Mouse (Mus musculus) G1E (cell line): ENCODE data around the gene Myf5. TPM values are rescaled to one million over a fixed set of nuclear protein-coding genes. Genes with fewer than 3 reads are reported as not detected.

Experiments
- ATAC-seq: 2 replicates; pipeline ENCODE4 v1.8.0; 2016; ENCODE audit warnings: mild to moderate bottlenecking; ENCODE audit not compliant: insufficient number of reproducible peaks, poor library complexity, low FRiP score, severe bottlenecking; ENCODE audit errors: extremely low read depth
- DNase-seq: peaks from one replicate; pipeline ENCODE4 v3.0.0; 2012; ENCODE audit warnings: low spot score
- H3K27me3 ChIP-seq: 2 replicates; pipeline ENCODE4 v1.6.1; 2012; ENCODE audit warnings: mild to moderate bottlenecking, low read length, inconsistent platforms; ENCODE audit not compliant: insufficient read depth
- H3K36me3 ChIP-seq: replicated peaks from 2 replicates; pipeline ENCODE3; 2012; ENCODE audit warnings: mild to moderate bottlenecking, inconsistent platforms
- H3K4me1 ChIP-seq: 2 replicates; pipeline ENCODE4 v1.6.1; 2012; ENCODE audit warnings: low read depth, low read length, inconsistent platforms, mixed read lengths; ENCODE audit not compliant: insufficient read depth
- H3K4me3 ChIP-seq: 2 replicates; pipeline ENCODE4 v1.5.1; 2012; ENCODE audit warnings: low read depth, mild to moderate bottlenecking, inconsistent platforms, low read length, moderate library complexity, mixed read lengths
- H3K9me3 ChIP-seq: replicated peaks from 2 replicates; pipeline ENCODE4 v1.6.1; 2012; ENCODE audit warnings: inconsistent platforms
- CTCF ChIP-seq: IDR thresholded peaks from 2 replicates; pipeline ENCODE4 v1.5.1; 2012; ENCODE audit warnings: low read depth, low read length, inconsistent platforms, mixed read lengths
- GATA1 ChIP-seq: IDR thresholded peaks from 2 replicates; pipeline ENCODE4 v1.6.1; 2012; ENCODE audit warnings: borderline replicate concordance, low read length, inconsistent platforms, mixed read lengths
- GATA2 ChIP-seq: IDR thresholded peaks from 2 replicates; pipeline ENCODE4 v1.6.1; 2012; ENCODE audit warnings: low read depth, low read length, inconsistent platforms, borderline replicate concordance
- POLR2AphosphoS5 ChIP-seq: IDR thresholded peaks from 2 replicates; pipeline ENCODE4 v1.6.1; 2012; ENCODE audit warnings: low read depth, low read length, inconsistent platforms; ENCODE audit not compliant: insufficient replicate concordance
- TAL1 ChIP-seq: conservative IDR thresholded peaks from 2 replicates; pipeline ENCODE4 v1.6.1; 2012; ENCODE audit warnings: low read depth, low read length, inconsistent platforms, mixed read lengths
- polyA plus RNA-seq: library from polyadenylated mRNA; stranded (reverse); fragments of >175 nt; gene quantifications from 2 replicates; pipeline ENCODE4 v1.2.3, GENCODE M21; 2012
- total RNA-seq, 2 experiments: library from RNA; stranded (forward) in 1 of 2; stranded (reverse) in 1 of 2; fragments of 200-1000 nt in 1 of 2; fragments of >200 nt in 1 of 2; fragmentation: Nextera tagmentation in 1 of 2; gene quantifications; 2 replicates each; pipeline ENCODE4 v1.2.3; 2014 to 2017

Myf5 gene
- total and polyA plus RNA-seq, 3 experiments, result not detected

DNA sequence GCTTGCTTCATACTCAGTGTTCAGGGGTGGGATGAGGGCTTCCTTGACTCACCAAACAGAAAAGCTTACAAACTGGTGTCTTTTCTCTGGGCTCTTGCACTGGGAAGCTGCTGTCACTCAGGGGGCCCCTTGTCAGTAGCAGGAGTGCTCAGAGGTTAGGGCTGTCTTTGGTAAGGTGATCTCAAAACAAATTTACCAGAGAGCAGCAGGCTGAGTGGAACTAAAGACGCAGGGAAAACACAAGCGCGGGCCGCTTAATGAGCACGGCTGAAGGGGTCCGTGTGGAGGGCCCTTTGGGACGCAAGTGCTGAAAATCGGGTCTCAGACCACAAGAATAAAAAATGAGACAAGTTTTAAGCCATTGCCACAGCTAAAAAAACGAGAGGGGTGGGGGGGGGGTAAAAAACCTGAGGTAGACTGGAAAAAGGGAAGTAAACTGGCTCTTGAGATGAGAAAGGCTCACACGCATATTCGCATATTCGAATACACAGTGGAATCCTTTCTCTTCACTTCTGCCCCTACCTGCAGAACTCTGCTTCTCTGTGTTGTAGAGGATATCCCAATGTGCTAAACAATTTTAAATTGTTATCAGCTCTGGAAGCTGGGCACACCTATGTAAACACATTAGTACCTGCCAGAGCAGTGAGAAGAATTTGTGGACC, 2.9 kb upstream of the Myf5 start:
- peaks cover 3% of the 10 kb centered on the region; the same call in 1 of the 2 replicates for H3K27me3 ChIP-seq
- DNase-seq (no peak), ATAC-seq (no peak)
- TF ChIP-seq GATA1 (no peak), GATA2 (no peak), POLR2AphosphoS5 (no peak), TAL1 (no peak), CTCF (no peak)
- H3K9me3 ChIP-seq, result peaks cover 42% of the 10 kb centered on the region
- no peaks in the 10 kb centered on the region for H3K36me3 ChIP-seq
- H3K4me1 ChIP-seq, result no peaks in the 10 kb centered on the region
- no peak overlapping the region for H3K4me3 ChIP-seq

DNA sequence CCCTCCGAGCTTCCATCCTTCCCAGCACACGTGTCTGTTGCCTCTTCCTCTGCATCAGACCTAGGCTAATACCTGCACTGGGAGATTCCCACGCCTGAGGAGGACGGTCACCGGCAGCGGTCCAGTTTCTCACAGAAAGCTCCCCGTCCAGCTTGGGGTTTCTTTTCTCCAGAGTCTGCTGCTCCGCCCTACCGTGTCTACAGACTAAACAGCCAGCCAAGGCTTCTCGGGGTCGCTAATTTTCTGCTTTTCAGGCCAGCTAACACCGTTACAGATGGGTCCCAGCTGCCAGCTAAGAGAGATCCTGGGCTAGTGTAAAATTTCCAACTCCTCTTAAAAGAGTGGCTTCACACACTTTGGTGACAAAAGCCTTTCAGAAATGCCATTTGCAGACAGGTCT, 836 bp upstream of the Myf5 start:
- no peak overlapping the region for H3K4me3 ChIP-seq
- no peak for ATAC-seq
- peaks cover 3% of the 10 kb centered on the region; the same call in 1 of the 2 replicates for H3K27me3 ChIP-seq
- no peaks in the 10 kb centered on the region for H3K36me3 ChIP-seq
- no peak for DNase-seq
- no peaks in the 10 kb centered on the region for H3K4me1 ChIP-seq
- peaks cover 35% of the 10 kb centered on the region for H3K9me3 ChIP-seq
- TF ChIP-seq TAL1, result no peak
- TF ChIP-seq POLR2AphosphoS5, result no peak
- no peak for TF ChIP-seq CTCF
- no peak for TF ChIP-seq GATA1
- TF ChIP-seq GATA2, result no peak

- Histone ChIP-seq H3K36me3 (no peaks in the 10 kb centered on the region), H3K4me3 (no peak overlapping the region), H3K4me1 (no peaks in the 10 kb centered on the region), H3K9me3 (peaks cover 33% of the 10 kb centered on the region), H3K27me3 (peaks cover 3% of the 10 kb centered on the region; the same call in 1 of the 2 replicates)
- no peak for ATAC-seq
- TF ChIP-seq POLR2AphosphoS5 (no peak), GATA1 (no peak), TAL1 (no peak), CTCF (no peak), GATA2 (no peak)
- no peak for DNase-seq
Observed at GRCm38 (mm10) chr10:107484050-107484449, 1.9 kb downstream of the Myf5 start.

DNA sequence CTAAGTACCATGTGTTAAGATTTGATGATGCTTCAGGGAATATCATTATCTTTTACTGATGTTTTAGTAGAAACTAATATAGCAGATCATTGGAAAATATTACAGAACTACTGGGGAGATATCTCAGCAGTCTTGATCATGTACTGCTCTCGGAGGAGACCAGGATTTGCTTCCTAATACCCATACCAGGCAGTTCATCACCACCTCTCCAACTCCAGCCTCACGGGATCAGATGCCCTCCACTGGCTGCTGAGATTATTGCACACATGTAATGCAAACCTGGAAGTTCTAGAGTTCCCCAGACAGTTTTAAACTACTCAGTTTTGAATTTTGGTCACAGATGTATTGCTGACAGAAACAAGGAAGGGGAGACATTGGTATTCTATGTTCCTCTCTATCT, 12.4 kb downstream of the Myf5 start:
- no peak overlapping the region for H3K4me3 ChIP-seq
- H3K36me3 ChIP-seq, result no peaks in the 10 kb centered on the region
- no peak for DNase-seq
- TF ChIP-seq GATA2 (no peak), GATA1 (no peak), POLR2AphosphoS5 (no peak), TAL1 (no peak), CTCF (no peak)
- H3K4me1 ChIP-seq, result no peaks in the 10 kb centered on the region
- H3K9me3 ChIP-seq, result no peaks in the 10 kb centered on the region
- ATAC-seq, result no peak
- H3K27me3 ChIP-seq, result no peaks in the 10 kb centered on the region

GRCm38 (mm10) chr10:107471712-107472111, 14.2 kb downstream of the Myf5 start:
- Histone ChIP-seq H3K4me1 (no peaks in the 10 kb centered on the region), H3K9me3 (0 out of 2 replicates have a peak, but pooled peaks cover 3% of the 10 kb centered on the region), H3K4me3 (no peak overlapping the region), H3K36me3 (no peaks in the 10 kb centered on the region), H3K27me3 (no peaks in the 10 kb centered on the region)
- no peak for TF ChIP-seq POLR2AphosphoS5
- no peak for TF ChIP-seq CTCF
- TF ChIP-seq TAL1, result no peak
- TF ChIP-seq GATA1, result no peak
- no peak for TF ChIP-seq GATA2
- ATAC-seq (no peak), DNase-seq (no peak)

DNA sequence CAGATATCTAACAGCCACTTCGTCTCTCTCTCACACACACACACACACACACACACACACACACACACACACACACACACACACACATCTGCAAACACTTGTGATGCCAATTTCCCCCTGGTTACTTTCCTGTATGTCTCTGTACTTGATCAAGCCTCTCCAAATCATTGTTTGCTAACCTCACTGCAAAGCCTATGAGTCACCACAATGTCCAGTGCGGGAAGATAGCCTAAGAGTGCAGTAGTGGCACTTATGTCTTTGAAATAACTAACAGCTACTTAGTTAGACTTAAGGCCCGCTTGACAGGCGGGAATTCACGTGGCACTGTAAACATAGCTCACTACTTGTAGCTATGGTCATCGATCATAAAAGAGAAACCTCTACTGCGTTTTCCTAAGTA, 18.1 kb downstream of the Myf5 start:
- Histone ChIP-seq H3K27me3 (no peaks in the 10 kb centered on the region), H3K36me3 (no peaks in the 10 kb centered on the region), H3K4me3 (no peak overlapping the region), H3K4me1 (no peaks in the 10 kb centered on the region), H3K9me3 (0 out of 2 replicates have a peak, but pooled peaks cover 4% of the 10 kb centered on the region)
- DNase-seq (no peak), ATAC-seq (no peak)
- no peak for TF ChIP-seq CTCF
